Mouse (Mus musculus) embryo, embryonic 10 days (tissue): ENCODE data around the gene Ccdc134.
"Not testable (repeated sequence)": the region's sequence is repeated elsewhere in the genome, so short reads cannot be mapped to it uniquely, and the experiment has no call there.

Experiments
- DNase-seq: peaks from one replicate; pipeline ENCODE4 v3.0.0-alpha.2; 2015; ENCODE audit warnings: low spot score

The Ccdc134 gene

GRCm38 (mm10) chr15:82127426-82128374 lies at the start of gene Ccdc134:
Gene Ccdc134 (plus strand): TSS chr15:82127922.
- DNase-seq, result peak; percentile 99

DNA sequence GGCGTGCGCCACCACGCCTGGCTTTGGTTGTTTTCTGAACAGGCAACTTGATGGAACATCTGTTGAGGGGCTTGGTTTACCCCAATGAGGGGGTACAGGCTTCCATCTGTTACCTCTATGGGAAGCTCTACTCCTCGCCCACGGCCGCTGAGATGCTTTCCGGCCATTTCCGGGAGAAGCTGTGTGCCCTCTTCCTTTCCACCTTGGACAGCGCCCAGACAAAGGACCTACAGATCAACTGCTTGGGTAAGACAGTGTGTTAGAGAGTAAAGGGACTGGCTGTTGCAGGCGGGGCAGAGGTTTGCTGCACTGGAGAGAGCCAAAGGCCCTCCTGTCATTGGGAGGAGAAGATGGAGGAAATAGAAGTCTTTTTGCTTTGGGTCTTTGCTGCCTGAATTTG lies 47.8 kb upstream of the Ccdc134 start:
- DNase-seq, result peak; percentile 47

DNA sequence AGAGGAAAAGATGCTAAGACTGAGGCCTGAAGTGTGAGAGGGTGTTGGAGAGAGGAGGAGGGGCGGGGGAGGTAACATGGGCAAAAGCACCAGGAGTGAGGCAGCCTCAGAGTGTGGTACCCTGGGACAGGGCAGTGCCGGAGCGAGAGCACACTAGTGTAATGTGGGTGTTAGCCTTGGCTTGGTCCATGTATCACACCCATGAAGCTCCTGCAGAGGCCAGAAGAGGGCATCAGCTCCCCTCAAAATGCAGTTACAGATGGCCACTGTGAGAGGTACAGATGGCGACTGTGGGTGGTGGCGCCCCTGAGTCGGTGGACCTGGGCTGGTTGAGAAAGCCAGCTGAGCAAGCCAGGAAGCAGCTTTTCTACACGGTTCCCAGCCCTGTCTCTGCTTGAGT lies 46.6 kb upstream of the Ccdc134 start:
- peak; percentile 62 for DNase-seq

DNA sequence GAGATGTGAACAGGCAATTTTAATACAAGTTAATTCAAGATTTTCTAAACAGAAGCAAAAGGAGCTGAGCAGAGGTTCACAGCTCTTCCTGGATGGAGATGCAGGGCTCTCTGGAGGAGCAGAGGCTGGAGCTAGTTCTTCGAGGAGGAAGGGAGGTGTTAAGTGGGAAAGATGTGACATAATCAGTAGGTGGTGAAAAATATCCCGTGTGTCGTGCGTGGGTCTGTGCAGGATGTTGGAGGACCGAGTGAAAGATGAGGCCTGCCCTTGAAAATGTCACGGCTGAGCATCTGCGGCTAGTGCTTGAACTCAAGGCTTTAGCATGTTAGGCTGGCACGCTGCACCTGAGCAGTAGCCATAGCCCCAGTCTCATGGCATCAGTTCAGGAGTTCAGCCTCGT lies 42.1 kb upstream of the Ccdc134 start:
- no peak for DNase-seq

DNA sequence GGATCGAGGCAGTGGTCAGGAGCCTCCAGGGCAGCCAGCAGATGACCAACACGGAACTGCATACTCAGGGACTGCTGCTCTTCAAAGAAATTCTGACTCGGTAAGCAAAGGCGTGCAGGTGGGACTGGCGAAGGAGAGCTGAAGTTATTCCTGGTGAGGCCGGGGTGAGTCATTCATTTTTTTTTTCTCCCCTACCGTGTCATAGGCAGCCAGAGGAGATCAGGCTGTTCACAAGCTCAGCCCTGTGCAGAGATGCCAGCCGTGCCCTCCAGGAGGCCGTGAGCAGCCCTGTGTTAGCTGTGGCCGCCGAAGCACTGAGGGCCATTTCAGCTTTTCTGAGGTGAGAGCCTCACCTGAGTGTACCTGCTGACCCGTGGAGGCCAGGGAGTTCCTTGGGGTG lies 41.6 kb upstream of the Ccdc134 start:
- no peak for DNase-seq

GRCm38 (mm10) chr15:82087266-82087665 lies 40.5 kb upstream of the Ccdc134 start:
- DNase-seq, result peak; percentile 37

DNA sequence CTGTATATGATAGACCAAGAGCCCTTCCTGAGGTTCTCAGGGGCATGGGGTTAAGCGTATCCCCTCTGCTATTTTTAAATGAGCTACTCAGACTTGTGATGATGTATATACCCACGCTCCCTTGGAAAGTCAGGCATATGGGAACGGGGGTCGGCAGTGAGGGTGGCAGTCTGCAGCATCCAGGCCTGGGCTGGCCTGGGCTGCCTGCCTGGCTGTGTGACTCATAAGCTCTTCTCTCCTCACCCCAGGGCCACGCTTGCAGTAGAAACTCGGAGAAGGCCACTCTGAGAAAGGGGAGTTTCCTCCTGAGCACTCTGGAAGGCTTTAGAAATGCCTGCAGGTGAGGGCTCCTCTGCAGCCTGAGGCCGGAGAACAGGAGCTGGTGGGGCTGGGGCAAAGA lies 36.7 kb upstream of the Ccdc134 start:
- DNase-seq, result no peak

- peak; percentile 77 for DNase-seq
Measured at GRCm38 (mm10) chr15:82106953-82107555, 20.7 kb upstream of the Ccdc134 start.

- no peak for DNase-seq
Measured at GRCm38 (mm10) chr15:82120544-82120943, 7.2 kb upstream of the Ccdc134 start.

DNA sequence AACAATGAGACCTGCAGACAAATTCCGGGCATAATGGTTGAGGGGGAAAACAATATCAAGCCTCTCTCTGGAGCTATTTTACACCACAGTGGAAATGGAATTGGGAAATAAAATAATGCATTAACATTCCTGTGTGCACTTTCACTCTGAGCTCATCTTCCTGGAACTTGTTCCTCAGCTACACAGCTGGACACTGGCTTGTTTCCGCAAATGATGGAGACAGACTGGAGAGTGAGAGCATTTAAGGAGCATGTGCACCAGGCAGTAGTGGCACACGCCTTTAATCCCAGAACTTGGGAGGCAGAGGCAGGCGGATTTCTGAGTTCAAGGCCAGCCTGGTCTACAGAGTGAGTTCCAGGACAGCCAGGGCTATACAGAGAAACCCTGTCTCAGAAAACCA lies 1.0 kb upstream of the Ccdc134 start:
- not testable (repeated sequence) for DNase-seq

- no peak for DNase-seq
Measured at GRCm38 (mm10) chr15:82128398-82128797, 676 bp downstream of the Ccdc134 start.

DNA sequence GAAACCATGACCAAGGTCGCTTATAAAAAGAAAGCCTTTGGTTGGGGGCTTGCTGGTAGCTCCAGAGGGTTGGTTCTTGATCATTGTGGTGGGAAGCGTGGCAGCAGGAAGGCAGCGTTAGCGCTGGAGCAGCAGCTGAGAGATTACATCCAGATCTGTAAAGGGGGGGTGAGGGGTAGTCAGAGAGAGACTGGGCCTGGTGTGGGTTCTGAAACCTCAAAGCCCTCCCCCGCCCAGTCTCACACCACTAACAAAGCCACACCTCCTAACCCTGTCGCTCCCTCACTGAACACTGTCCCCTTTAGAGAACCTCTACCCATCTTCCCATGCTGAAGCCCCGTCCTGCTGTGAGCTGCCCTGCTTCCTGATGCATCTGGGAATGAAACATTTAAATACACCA lies 2.9 kb downstream of the Ccdc134 start:
- no peak for DNase-seq

GRCm38 (mm10) chr15:82135372-82135771 lies 7.7 kb downstream of the Ccdc134 start:
- DNase-seq, result no peak

- DNase-seq, result peak; percentile 66
Measured at GRCm38 (mm10) chr15:82138565-82138964, 10.8 kb downstream of the Ccdc134 start.

- peak; percentile 33 for DNase-seq
Measured at GRCm38 (mm10) chr15:82139196-82139595, 11.5 kb downstream of the Ccdc134 start.

- DNase-seq, result no peak
Measured at GRCm38 (mm10) chr15:82140355-82140754, 12.6 kb downstream of the Ccdc134 start.

GRCm38 (mm10) chr15:82144157-82144556 lies 16.4 kb downstream of the Ccdc134 start:
- DNase-seq, result no peak

DNA sequence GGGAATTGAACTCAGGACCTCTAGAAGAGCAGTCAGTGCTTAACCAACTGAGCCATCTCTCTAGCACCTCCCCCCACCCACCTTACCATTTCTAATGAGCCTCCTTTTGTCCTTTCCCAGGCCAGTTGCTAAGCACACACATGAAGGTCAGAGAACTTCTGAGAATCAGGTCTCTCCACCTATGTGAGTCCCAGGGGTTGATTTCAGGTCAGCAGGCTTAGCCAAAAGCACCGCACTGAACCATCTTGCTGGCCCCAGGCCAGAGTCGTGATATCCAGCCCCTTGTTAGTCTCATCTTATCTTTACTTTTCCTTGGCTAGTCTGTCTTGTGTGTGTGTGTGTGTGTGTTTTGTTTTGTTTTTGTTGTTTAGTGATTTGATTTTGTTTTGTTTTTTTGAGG lies 17.7 kb downstream of the Ccdc134 start:
- DNase-seq, result no peak

- DNase-seq, result no peak
Measured at GRCm38 (mm10) chr15:82145851-82146769, 18.4 kb downstream of the Ccdc134 start.

DNA sequence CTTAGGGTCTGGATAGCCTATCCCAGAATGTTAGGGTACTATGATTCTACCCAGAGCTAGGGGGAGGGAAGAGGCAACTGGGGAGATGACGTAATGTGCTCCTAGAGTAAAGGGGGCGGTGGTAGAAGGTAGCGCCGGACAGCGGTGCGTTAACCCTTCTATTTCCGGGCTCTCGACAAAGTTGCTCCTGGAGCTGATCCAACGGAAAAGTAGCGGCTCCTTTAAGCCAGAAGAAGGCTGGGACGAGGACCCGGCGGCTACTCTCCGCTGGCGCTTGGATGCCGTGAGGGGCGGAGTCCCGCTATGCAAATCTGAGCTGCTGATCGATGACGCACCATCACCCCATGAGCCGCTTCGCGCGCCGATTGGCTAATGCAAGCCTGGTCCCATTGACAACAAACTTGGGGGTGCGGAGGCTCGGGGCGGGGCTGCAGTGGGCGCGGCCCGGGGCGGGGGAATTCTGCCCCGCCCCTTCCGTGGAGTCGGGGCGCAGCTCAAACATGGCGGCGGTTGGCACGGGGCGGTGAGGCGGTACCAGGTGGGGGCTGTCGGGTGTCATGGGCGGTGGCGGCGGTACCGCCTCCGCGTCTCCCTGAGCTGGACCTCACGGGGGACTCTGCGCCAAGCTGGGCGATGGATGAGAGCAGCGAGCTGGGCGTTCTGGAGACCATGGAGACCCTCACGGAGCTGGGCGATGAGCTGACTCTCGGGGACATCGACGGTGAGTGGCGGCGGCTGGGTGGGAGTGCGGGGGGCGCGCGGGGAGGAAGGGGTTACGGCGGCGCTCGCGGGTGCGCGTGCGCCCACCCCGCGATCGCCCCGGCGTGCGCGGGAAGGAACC lies 19.3 kb downstream of the Ccdc134 start, which contains the start of gene Srebf2:
Gene Srebf2 (plus strand): TSS at position 412 of the 841 bp plus-strand sequence.
- peak; percentile 100 for DNase-seq

GRCm38 (mm10) chr15:82147611-82148111 lies 19.9 kb downstream of the Ccdc134 start:
- DNase-seq, result peak; percentile 63
